Mouse (Mus musculus): ENCODE results near the gene Hpcal1.

Hpcal1 gene

GRCm38 (mm10) chr12:17688913-17689312, 1.7 kb upstream of the Hpcal1 start:
- DNase-seq, result no peak

- no peak for DNase-seq
These were observed 609 bp upstream of the Hpcal1 start for GRCm38 (mm10) chr12:17689931-17690563.

DNA sequence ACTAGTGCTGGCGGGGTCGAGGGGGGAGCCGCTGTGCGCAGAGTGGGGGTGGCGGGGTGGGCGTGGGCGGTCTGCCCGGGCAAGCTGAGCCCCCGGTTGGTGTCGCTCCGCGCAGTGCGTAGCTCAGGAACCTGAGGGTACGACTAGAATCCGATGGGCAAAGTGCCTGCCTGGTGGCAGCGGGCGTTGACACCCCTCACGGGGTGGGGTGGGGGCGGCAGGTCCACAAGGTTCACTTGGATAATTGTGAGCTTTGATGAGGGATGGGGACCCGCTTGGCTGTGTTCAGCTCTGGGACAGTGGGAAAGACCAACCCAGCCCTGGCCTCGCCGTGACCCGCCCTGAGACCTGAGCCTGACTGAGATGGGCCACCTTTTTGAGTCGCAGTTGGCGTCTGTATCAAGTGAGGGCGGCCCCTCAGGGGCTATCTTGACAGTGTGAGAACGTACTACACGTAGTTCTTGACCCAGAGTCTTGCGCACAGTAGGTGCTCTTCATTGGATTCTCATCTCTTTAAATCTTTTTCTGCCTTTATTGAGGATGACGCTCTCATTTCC, 742 bp downstream of the Hpcal1 start:
- peak; percentile 46 for DNase-seq

- DNase-seq, result no peak
These were observed 1.2 kb downstream of the Hpcal1 start for GRCm38 (mm10) chr12:17691891-17692321.

GRCm38 (mm10) chr12:17692356-17692755, 1.7 kb downstream of the Hpcal1 start:
- no peak for DNase-seq

- DNase-seq, result no peak
These were observed 2.3 kb downstream of the Hpcal1 start for GRCm38 (mm10) chr12:17692953-17693352.

- peak; percentile 41 for DNase-seq
These were observed 4.0 kb downstream of the Hpcal1 start for GRCm38 (mm10) chr12:17694589-17695115.

DNA sequence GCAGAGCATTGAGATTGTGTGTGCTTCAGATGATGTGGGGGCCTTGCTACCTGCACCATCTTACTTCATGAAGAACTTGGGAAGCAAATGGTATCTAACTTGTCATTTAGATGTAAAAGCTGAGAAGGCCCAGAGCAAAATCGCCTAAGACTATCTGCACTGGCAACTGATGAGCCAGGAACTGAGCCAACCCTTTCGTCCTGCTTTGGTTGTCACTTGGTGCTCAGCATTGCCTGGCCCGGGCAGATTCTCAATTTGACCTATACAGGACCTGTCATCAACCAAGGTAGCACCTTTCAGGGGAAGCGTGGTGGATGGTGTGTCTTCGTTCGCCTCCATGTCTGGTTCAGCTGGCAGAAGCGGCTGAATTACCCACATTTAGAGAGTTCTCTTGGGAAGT, 5.7 kb downstream of the Hpcal1 start:
- DNase-seq, result no peak

DNA sequence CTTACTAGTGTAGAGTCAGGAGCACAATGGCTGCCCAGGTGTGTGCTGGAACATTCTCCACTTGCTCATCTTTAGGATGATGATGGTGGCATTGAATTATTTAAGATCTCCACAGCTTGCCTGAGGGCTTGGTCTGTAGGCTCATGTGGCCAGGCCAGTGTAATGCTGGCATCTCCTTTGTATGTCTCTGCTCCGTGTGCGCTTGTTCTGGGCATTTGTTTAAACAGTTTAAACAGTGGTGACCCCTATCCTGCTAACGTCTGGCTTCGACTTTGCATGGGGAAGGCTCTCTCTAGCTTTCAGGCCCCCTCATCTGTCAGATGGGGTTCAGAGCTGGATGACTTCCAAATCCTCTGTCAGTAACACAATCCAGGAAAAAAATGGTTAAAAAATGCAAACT, 8.3 kb downstream of the Hpcal1 start:
- no peak for DNase-seq

DNA sequence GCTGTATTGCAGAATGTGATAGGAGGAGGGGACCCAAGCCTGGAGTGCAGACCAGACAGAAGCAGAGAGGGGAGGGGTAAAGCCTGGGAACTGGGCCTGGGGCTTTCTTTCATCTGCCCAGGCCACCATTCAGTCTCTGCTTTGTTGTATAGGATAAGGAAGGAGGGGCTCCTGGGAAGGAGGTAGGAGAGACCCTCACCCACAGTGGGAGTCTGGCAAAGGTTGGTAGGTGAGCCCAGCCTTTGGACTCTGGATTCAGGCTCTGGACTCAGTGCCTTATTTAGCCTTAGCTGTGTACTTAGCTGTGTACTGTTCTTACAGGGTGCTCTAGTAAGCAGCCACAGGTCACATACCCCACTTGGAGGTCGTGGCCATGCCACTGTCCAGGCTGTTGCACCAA, 8.8 kb downstream of the Hpcal1 start:
- peak; percentile 42 for DNase-seq

GRCm38 (mm10) chr12:17701131-17701720, 10.6 kb downstream of the Hpcal1 start:
- no peak for DNase-seq

GRCm38 (mm10) chr12:17701795-17702194, 11.1 kb downstream of the Hpcal1 start:
- DNase-seq, result no peak

GRCm38 (mm10) chr12:17702257-17702943, 11.7 kb downstream of the Hpcal1 start:
- DNase-seq, result peak; percentile 58

DNA sequence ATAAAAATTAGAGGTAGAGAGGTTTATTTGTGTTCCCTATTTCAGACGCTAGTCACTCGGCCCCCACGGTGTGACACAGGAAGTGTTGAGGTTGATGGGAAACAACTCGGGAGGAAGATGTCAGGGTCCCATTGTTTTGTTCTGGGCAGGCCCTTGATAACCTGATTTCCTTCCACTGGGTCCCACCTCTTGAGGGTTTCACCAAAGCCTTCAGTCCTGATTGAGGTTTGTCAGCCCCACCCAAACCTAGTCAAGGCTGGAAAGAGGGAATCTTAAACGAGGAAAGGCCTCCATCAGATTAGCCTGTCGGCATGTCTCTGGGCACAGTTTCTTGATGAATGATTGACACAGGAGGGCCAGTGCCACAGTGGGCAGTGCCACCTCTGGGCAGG, 12.3 kb downstream of the Hpcal1 start:
- DNase-seq, result no peak

DNA sequence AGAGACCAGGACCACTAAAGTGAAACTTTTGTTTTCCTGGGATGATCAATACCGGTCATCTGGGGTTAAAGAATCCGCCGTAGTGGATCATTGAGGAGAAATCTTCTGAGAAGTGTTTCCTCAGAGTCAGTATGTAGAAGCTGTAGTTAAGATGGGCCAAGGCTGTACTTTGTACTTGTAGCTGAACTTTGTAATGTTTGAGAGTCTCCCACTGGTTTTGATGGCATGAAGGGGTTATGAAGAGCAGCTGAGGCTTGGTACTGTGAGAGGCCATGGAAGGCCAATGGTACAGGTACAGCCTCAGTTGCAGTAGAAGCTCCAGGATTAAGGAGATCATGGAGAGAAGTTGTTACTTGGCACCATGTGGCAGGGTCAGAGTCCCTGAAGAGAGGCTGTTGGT, 13.2 kb downstream of the Hpcal1 start:
- DNase-seq, result no peak

DNA sequence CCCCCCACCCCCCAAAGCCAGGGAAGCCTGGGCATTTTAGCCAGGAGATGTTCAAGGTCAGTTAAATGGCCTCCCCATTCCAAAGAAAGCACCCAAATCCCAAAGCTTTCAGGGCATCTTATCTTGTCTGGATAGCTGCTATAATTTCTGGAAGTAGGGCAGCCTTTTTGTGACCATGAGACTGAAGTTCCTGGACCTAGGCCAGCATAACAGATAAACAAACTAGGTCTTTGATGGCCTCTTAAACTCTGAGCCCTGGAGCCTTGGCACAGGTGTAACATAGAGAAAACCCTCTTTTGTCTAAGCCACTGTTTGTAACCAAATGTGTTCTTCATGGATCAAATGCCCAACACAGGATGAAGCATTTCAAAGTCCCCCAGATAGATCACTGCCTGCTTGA, 16.8 kb downstream of the Hpcal1 start:
- no peak for DNase-seq

- no peak for DNase-seq
These were observed 18.8 kb downstream of the Hpcal1 start for GRCm38 (mm10) chr12:17709451-17709850.

DNA sequence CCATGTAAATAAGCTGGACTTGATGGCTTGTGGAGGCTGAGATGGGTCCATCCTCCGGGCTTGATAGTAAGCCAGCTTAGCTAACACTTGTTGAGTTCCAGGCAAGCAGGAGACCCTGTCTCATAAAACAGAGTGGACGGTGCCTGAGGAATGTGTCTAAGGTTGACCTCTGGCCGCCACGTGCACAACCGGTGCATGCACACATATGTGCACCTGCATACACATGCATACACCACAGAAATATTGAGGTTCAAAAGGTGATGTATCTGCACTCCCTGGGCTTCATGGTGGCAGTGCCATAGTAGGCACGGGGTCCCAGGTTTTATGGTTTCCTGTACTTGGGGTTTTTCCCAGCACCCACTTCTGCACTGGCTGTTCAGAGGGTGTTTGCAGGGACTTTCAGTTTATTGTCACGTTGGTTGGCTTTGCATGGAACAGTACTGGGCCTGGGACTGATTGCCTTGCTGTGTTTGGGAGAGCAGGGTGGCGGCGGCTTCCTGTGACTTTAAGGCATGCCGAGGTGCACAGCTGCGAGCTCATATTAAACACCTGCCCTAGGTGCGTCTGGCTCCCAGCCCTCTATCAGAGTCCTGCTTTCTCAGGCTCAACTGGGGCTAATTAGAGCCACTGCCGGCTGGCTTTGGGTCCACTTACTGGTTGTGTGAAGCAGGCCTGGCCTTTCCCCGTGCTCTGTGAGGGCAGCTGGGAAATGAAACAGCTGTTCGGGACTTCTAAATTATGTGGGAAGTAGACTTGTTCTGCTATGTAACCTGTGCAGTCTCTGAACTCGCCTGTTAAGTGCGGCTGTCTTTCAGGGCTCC, 19.5 kb downstream of the Hpcal1 start:
- DNase-seq, result peak; percentile 64

DNA sequence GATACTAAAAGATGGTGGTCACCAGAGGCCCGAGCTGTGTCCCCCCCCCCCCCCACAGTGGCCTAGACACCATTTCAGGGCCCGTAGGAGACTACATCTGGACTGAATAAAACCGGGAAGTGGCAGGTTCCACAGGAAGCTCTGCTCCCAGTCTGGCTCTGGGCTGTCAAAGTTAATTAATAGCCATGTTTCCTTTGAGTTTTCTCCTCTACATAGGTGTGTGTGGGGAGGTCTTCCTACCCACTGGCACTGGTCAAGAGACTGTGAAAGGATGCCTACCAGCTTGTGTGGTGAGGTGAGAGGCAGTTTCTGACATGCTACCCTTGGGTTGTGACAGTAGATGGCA, 20.1 kb downstream of the Hpcal1 start:
- peak; percentile 42 for DNase-seq

DNA sequence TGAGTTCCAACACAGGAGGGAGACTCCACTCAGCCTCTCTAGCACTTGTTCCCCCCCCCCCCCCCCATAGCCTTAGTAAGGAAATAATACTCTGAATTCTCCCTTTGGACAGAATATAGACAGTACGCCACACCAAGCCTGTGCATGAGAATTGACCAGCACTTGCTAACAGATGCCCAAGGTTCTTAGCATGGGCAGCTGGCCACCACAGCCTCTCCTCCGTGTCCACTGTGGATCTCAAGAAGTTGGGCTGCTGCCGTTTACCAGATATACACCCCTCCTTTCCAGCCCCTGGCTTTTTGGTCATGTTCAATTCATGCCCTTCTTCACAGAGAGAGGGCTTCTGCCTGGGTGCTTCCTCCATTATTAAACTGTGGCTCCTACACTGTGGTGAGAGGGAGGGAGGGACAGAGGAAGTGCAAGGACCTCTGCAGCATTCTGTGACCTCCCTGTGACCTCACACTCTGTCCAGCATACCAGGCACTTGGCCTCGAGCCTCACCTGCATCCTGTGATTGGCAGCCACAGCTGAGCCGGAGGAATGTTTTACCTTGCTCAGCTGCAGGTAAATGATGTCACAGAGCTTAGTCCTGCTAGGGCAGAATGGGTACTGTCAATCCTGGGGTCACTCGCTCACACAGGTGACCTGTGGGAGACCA, 21.2 kb downstream of the Hpcal1 start:
- DNase-seq, result peak; percentile 77

DNA sequence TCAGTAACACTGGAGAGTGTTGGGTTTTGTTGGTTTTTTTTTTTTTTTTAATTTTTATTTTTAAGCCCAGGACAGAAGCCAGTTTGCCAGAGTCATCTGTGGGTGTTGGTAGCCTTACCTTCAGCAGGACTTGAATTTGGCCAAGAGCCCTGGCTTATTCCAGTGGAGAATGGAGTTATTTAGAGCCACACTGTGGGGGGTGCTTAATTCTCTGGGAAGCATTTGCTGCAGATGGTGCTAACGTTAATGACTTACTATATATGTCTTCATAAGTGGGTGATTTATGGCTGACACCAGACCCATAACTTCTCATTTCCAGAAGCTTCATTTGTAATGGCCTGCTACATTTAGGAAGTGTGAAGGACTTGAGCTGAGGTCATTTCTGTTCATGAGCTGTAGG, 21.9 kb downstream of the Hpcal1 start:
- DNase-seq, result no peak

DNA sequence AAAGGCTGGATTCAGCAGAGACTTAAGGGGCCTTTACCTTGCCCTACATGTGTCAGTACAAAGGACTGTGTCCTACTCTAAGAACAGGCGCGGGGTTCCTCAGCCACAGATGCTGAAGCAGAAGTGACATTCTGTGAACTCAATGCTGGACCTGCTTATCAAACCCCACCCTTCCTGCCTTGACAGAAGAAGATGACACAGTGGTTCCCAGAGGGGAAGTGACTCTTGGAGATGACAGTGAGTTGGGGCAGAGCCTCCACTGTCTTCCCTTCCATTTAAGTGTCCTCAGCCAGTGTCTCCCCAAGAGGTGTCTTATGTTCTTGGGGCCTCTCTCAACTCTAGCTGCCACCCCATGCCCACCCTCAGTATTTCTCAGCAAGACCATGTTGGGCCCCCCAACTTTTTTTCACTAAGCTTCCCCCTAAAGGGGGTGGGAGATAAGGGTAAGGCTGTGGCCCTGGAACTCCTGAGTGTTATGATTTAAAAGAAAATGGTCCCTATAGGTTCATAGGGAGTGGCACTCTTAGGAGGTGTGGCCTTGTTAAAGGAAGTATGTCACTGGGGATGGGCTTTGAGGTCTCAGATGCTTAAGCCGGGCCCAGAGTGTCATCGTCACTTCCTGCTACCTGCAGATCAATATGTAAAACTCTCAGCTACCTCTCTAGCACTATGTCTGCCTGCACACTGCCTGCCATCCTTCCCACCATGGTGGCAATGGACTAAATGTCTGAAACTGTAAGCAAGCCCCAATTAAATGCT, 25.2 kb downstream of the Hpcal1 start:
- DNase-seq, result no peak

All from kidney, adult 11 months (tissue).